Mouse (Mus musculus) lung, postnatal 0 days (tissue): ENCODE measurements around the gene Mst1.

Source experiments
- CTCF ChIP-seq: IDR thresholded peaks from 2 replicates; pipeline ENCODE4 v1.5.1; 2016; ENCODE audit warnings: antibody characterized with exemption, mild to moderate bottlenecking
- EP300 ChIP-seq: IDR thresholded peaks from 2 replicates; pipeline ENCODE4 v1.6.1; 2016; ENCODE audit warnings: antibody characterized with exemption, mild to moderate bottlenecking, control low read depth

- no peak for TF ChIP-seq CTCF
- no peak for TF ChIP-seq EP300
Measured at GRCm38 (mm10) chr9:108104766-108105548, 24.7 kb downstream of the Mst1 start.
